Mouse (Mus musculus) spleen, adult 2 months (tissue): ENCODE results near the gene P4ha3. TPM values are rescaled to one million over a fixed set of nuclear protein-coding genes. Genes with fewer than 3 reads are reported as not detected.

Experiments used
- DNase-seq, 2 experiments: peaks; one replicate each; pipeline versions ENCODE4 v3.0.0 to v3.0.0-alpha.2; 2012 to 2021; ENCODE audit warnings: low spot score in 2 of 2, low read depth in 1 of 2
- H3K27ac ChIP-seq: fragments of 200-500 bp; 2 replicates; pipeline ENCODE4 v1.5.1; 2012; ENCODE audit warnings: low read length, inconsistent platforms; ENCODE audit not compliant: insufficient read depth
- H3K27me3 ChIP-seq: fragments of 200-500 bp; 2 replicates; pipeline ENCODE4 v1.6.1; 2012; ENCODE audit warnings: mild to moderate bottlenecking, moderate library complexity, low read length, inconsistent platforms; ENCODE audit not compliant: control insufficient read depth, insufficient read depth
- H3K36me3 ChIP-seq: fragments of 200-500 bp; 2 replicates; pipeline ENCODE4 v1.6.1; 2012; ENCODE audit warnings: mild to moderate bottlenecking, low read length, inconsistent platforms; ENCODE audit not compliant: control insufficient read depth, insufficient read depth
- H3K4me1 ChIP-seq: fragments of 200-500 bp; 2 replicates; pipeline ENCODE4 v1.6.1; 2011; ENCODE audit warnings: inconsistent platforms; ENCODE audit not compliant: control insufficient read depth, insufficient read depth, insufficient read length
- H3K4me3 ChIP-seq: fragments of 200-500 bp; 2 replicates; pipeline ENCODE4 v1.5.1; 2011; ENCODE audit warnings: mild to moderate bottlenecking, inconsistent platforms; ENCODE audit not compliant: insufficient read depth, insufficient read length; ENCODE audit errors: extremely low read depth
- CTCF ChIP-seq: fragments of 200-500 bp; IDR thresholded peaks from 2 replicates; pipeline ENCODE4 v1.5.1; 2011; ENCODE audit warnings: mild to moderate bottlenecking, inconsistent platforms; ENCODE audit not compliant: insufficient read depth, insufficient read length, insufficient replicate concordance; ENCODE audit errors: extremely low read depth
- POLR2A ChIP-seq: fragments of 200-500 bp; IDR thresholded peaks from 2 replicates; pipeline ENCODE4 v1.6.1; 2011; ENCODE audit warnings: low read depth, low read length, inconsistent platforms
- WGBS: fragments of 180-500 bp; shearing (Covaris S2); methylation state at CpG from one replicate; pipeline ENCODE4 v1.1.7; 2018; 5-methylcytosine and 5-hydroxymethylcytosine counted together
- polyA plus RNA-seq: library from polyadenylated mRNA; depleted of rRNA; stranded (reverse); fragments of >200 nt; gene quantifications from 2 replicates; pipeline ENCODE4 v1.2.3, GENCODE M21; 2012; rRNA removed

Gene P4ha3
- 0.36 and 0.55 TPM in 2 replicates for polyA plus RNA-seq

- H3K27me3 ChIP-seq: peaks cover 8% of the 10 kb centered on the region
- no peaks in the 10 kb centered on the region for H3K36me3 ChIP-seq
- no peak for DNase-seq
- no peak within 1 kb of the TSS for H3K4me3 ChIP-seq
- peaks cover 5% of the 10 kb centered on the region for H3K4me1 ChIP-seq
- TF ChIP-seq CTCF (no peak), POLR2A (no peak)
- WGBS: 3% methylated on average over 46 of the region's 53 CpGs
- no peak within 1 kb of the TSS for H3K27ac ChIP-seq
Measured at GRCm38 (mm10) chr7:100285383-100285782, at the start of gene P4ha3. TSS of gene P4ha3 (plus strand) at chr7:100285520.

GRCm38 (mm10) chr7:100238271-100238670 is 47.0 kb upstream of the P4ha3 start:
- Histone ChIP-seq H3K27me3 (no peaks in the 10 kb centered on the region), H3K4me3 (no peak overlapping the region), H3K27ac (no peak overlapping the region), H3K36me3 (no peaks in the 10 kb centered on the region), H3K4me1 (no peaks in the 10 kb centered on the region)
- TF ChIP-seq CTCF: no peak
- TF ChIP-seq POLR2A: no peak
- WGBS: 83% methylated on average over 1 of the region's 1 CpGs
- no peak for DNase-seq

GRCm38 (mm10) chr7:100240601-100241000 is 44.7 kb upstream of the P4ha3 start:
- DNase-seq: no peak
- 91% methylated on average over 2 of the region's 2 CpGs for WGBS
- H3K27me3 ChIP-seq: no peaks in the 10 kb centered on the region
- H3K4me3 ChIP-seq: no peak overlapping the region
- H3K27ac ChIP-seq: no peak overlapping the region
- TF ChIP-seq POLR2A: no peak
- TF ChIP-seq CTCF: no peak
- H3K4me1 ChIP-seq: no peaks in the 10 kb centered on the region
- no peaks in the 10 kb centered on the region for H3K36me3 ChIP-seq

GRCm38 (mm10) chr7:100243007-100243406 is 42.3 kb upstream of the P4ha3 start:
- DNase-seq: no peak
- Histone ChIP-seq H3K4me1 (no peaks in the 10 kb centered on the region), H3K27ac (no peak overlapping the region), H3K27me3 (no peaks in the 10 kb centered on the region), H3K36me3 (no peaks in the 10 kb centered on the region), H3K4me3 (no peak overlapping the region)
- no peak for TF ChIP-seq CTCF
- no peak for TF ChIP-seq POLR2A
- 94% methylated on average over 1 of the region's 1 CpGs for WGBS

GRCm38 (mm10) chr7:100244225-100244624 is 41.1 kb upstream of the P4ha3 start:
- Histone ChIP-seq H3K4me3 (no peak overlapping the region), H3K36me3 (no peaks in the 10 kb centered on the region), H3K27me3 (no peaks in the 10 kb centered on the region), H3K4me1 (no peaks in the 10 kb centered on the region), H3K27ac (no peak overlapping the region)
- 90% methylated on average over 4 of the region's 4 CpGs for WGBS
- TF ChIP-seq POLR2A: no peak
- TF ChIP-seq CTCF: no peak
- no peak for DNase-seq

- TF ChIP-seq POLR2A (no peak), CTCF (no peak)
- no peaks in the 10 kb centered on the region for H3K36me3 ChIP-seq
- no peak for DNase-seq
- no peak overlapping the region for H3K4me3 ChIP-seq
- no peaks in the 10 kb centered on the region for H3K4me1 ChIP-seq
- no peak overlapping the region for H3K27ac ChIP-seq
- H3K27me3 ChIP-seq: no peaks in the 10 kb centered on the region
- WGBS: 95% methylated on average over 3 of the region's 3 CpGs
Measured at GRCm38 (mm10) chr7:100245176-100245575, 40.1 kb upstream of the P4ha3 start.

- H3K4me3 ChIP-seq: no peak overlapping the region
- no peaks in the 10 kb centered on the region for H3K4me1 ChIP-seq
- peaks cover 11% of the 10 kb centered on the region for H3K36me3 ChIP-seq
- no peak overlapping the region for H3K27ac ChIP-seq
- WGBS: 96% methylated on average over 5 of the region's 5 CpGs
- TF ChIP-seq CTCF (no peak), POLR2A (no peak)
- no peak for DNase-seq
- H3K27me3 ChIP-seq: no peaks in the 10 kb centered on the region
Measured at GRCm38 (mm10) chr7:100250667-100251066, 34.7 kb upstream of the P4ha3 start.
